Mouse (Mus musculus) heart, embryonic 15.5 days (tissue): ENCODE data around the gene Sox5. TPM values are rescaled to one million over a fixed set of nuclear protein-coding genes. Genes with fewer than 3 reads are reported as not detected.

Source experiments
- ATAC-seq: fragments of 200-750 bp; cut with Nextera tagmentation; replicated peaks from 2 replicates; pipeline ENCODE4 v1.8.0; 2017; ENCODE audit warnings: low read depth, moderate TSS enrichment; ENCODE audit not compliant: insufficient number of reproducible peaks, insufficient read depth, low FRiP score
- H3K27ac ChIP-seq: fragments of 300-500 bp; sonication (generic); 2 replicates; pipeline ENCODE4 v1.5.1; 2015; ENCODE audit warnings: mild to moderate bottlenecking, inconsistent platforms
- H3K27me3 ChIP-seq: fragments of 300-500 bp; sonication (generic); 2 replicates; pipeline ENCODE4 v1.6.1; 2015; ENCODE audit warnings: inconsistent platforms
- H3K36me3 ChIP-seq: fragments of 300-500 bp; sonication (generic); 2 replicates; pipeline ENCODE4 v1.6.1; 2015; ENCODE audit warnings: mild to moderate bottlenecking, inconsistent platforms
- H3K4me1 ChIP-seq: fragments of 300-500 bp; sonication (generic); replicated peaks from 2 replicates; pipeline ENCODE4 v1.6.1; 2015; ENCODE audit warnings: inconsistent platforms
- H3K4me2 ChIP-seq: fragments of 300-500 bp; sonication (generic); 2 replicates; pipeline ENCODE4 v1.6.1; 2015; ENCODE audit warnings: inconsistent platforms, mild to moderate bottlenecking, moderate library complexity
- H3K4me3 ChIP-seq: fragments of 300-500 bp; sonication (generic); 2 replicates; pipeline ENCODE4 v1.5.1; 2015; ENCODE audit warnings: mild to moderate bottlenecking, inconsistent platforms
- H3K9ac ChIP-seq: fragments of 300-500 bp; sonication (generic); 2 replicates; pipeline ENCODE4 v1.6.1; 2015; ENCODE audit warnings: mild to moderate bottlenecking, inconsistent platforms
- H3K9me3 ChIP-seq: fragments of 300-500 bp; sonication (generic); replicated peaks from 2 replicates; pipeline ENCODE4 v1.6.1; 2016; ENCODE audit warnings: inconsistent platforms
- WGBS: fragments of 180-500 bp; shearing (Covaris S2); methylation state at CpG from one replicate; pipeline ENCODE4 v1.1.7; 2015; ENCODE audit warnings: mixed read lengths; 5-methylcytosine and 5-hydroxymethylcytosine counted together
- polyA plus RNA-seq: library from polyadenylated mRNA; unstranded; fragments of >200 nt; fragmentation: Nextera tagmentation; extraction: Ambion mirVana; gene quantifications from 2 replicates; pipeline ENCODE4 v1.2.1, GENCODE M21; 2015

The Sox5 gene
- polyA plus RNA-seq, 1 experiment from 2014 or later = 8.9 TPM

DNA sequence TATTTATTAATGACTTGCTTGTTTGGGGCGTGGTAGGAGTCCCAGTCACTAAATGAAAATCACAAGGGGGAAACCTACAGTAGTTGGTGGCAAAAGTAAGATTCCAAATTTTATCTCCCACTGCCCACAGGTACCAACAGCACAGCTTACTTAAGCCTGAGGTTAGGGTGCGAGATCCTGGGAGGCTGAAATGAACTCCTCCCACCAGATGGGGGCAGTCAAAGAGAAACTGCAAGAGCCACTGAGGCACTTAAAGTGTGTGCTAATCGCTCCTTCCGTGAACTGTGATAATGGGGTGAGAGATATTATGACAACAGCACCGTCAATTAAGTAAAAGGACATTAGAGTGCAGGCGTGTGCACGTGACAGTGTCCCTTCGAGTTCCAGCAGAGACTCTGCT lies 232.8 kb downstream of the Sox5 start:
- no peak overlapping the region for H3K4me3 ChIP-seq
- H3K4me2 ChIP-seq = no peak overlapping the region
- no peak overlapping the region for H3K9ac ChIP-seq
- H3K27me3 ChIP-seq = no peaks in the 10 kb centered on the region
- no peaks in the 10 kb centered on the region for H3K36me3 ChIP-seq
- H3K4me1 ChIP-seq = no peaks in the 10 kb centered on the region
- ATAC-seq = no peak
- 81% methylated on average over 8 of the region's 8 CpGs for WGBS
- H3K27ac ChIP-seq = no peak overlapping the region
- 0 out of 2 replicates have a peak, but pooled peaks cover 3% of the 10 kb centered on the region for H3K9me3 ChIP-seq

DNA sequence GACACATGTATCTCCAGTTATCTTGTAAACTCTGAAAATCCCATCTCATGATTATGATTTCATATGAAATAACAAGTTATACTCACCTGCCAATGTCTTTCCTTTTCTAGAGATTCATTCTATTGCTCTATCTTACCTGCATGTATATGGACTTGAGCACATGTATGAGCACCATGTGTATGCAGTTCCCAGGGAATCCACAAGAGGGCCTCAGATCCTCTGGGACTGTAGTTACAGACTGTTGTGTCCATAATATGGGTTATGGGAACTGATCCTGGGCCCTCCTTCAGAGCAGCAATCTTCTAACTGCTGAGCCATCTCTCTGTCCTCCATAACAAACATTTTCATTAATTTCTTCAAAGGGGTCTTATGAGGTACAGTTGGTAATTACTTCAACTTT lies 234.6 kb downstream of the Sox5 start:
- no peak for ATAC-seq
- no peak overlapping the region for H3K27ac ChIP-seq
- no peaks in the 10 kb centered on the region for H3K27me3 ChIP-seq
- no peaks in the 10 kb centered on the region for H3K4me1 ChIP-seq
- H3K4me2 ChIP-seq = no peak overlapping the region
- no peak overlapping the region for H3K4me3 ChIP-seq
- H3K9me3 ChIP-seq = 0 out of 2 replicates have a peak, but pooled peaks cover 3% of the 10 kb centered on the region
- no peak overlapping the region for H3K9ac ChIP-seq
- H3K36me3 ChIP-seq = no peaks in the 10 kb centered on the region

DNA sequence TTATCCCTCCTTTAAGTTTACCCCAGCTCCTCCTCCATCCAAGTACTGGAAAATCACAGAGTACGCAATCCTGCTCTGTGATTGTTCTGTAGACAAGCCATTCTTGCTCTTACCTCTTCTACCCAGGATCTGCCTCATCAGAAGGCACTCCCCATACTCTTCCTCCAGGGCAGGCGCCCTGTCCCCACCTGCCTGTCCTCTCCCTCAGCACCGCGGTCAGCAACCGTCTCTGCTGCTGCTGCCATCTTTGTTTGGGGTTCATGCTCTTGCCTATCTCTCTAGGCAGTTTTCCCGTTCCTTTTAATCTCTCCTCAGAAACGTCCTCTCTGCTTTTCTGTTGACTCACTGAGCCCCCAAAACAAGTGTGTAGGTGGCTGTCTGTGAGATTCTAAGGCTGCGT lies 236.2 kb downstream of the Sox5 start:
- H3K4me3 ChIP-seq = no peak overlapping the region
- H3K27ac ChIP-seq = no peak overlapping the region
- H3K36me3 ChIP-seq = no peaks in the 10 kb centered on the region
- H3K4me1 ChIP-seq = no peaks in the 10 kb centered on the region
- H3K4me2 ChIP-seq = no peak overlapping the region
- no peak overlapping the region for H3K9ac ChIP-seq
- no peak for ATAC-seq
- 86% methylated on average over 8 of the region's 8 CpGs for WGBS
- no peaks in the 10 kb centered on the region for H3K27me3 ChIP-seq
- H3K9me3 ChIP-seq = 0 out of 2 replicates have a peak, but pooled peaks cover 3% of the 10 kb centered on the region

DNA sequence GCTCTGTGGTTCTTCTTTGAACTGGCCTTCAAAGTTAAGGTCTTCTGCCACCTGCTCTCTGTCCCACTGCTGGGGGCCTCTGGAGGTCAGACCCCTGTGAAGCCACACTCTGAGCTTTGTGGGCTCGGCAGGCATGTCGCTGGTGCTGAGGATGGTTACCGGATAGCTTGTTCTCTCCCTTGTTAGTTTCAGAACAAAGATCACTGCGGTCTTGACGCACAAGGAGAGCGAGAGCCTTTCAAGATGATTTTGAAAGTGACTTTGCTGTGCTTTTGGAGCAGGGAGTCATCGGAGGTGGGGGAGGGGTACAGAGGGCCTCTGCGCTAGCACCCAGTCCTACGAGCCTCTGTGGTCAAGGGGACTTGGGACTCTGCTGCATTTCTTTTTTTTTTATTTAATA lies 240.5 kb downstream of the Sox5 start:
- Histone ChIP-seq H3K27me3 (no peaks in the 10 kb centered on the region), H3K4me2 (no peak overlapping the region), H3K36me3 (no peaks in the 10 kb centered on the region), H3K4me3 (no peak overlapping the region), H3K9ac (no peak overlapping the region), H3K9me3 (no peaks in the 10 kb centered on the region), H3K4me1 (no peaks in the 10 kb centered on the region), H3K27ac (no peak overlapping the region)
- 83% methylated on average over 9 of the region's 9 CpGs for WGBS
- no peak for ATAC-seq

DNA sequence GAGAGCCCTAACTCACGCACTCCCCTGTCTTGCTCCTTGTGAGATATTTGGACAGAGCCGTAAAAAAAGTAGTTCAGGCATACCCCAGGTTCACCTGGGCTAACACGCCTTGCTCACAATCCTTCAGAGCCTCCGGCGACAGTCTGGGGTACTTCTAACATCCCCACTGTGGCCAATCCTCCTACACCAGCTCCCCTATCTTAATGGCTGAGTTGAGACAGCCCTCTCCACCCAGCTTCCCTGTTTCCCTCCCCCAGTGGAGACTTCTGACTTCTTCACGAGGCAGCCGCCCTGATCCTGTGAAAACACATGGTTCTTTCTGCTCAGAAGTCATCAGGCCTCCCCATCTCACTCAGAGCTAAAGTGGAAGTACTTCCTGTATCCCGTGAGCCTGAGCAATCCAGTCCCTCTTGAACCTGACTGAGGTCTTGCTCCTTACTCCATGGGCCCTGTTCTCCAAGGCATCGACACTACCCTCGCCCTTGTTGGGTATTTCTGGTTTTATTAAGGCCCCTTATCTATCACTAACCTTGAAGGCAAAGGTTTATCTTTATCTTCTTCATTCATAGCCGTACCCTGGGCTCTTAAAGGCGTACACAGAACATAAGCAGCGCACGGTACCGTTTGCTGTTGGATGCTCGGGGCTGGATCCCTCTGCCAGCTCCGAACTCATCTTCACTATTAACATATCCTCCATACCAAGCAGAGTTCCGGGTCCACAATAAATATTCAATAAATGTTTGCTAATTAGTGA lies 242.2 kb downstream of the Sox5 start:
- H3K4me1 ChIP-seq = no peaks in the 10 kb centered on the region
- H3K9ac ChIP-seq = no peak overlapping the region
- no peak overlapping the region for H3K4me3 ChIP-seq
- H3K27me3 ChIP-seq = no peaks in the 10 kb centered on the region
- WGBS = 76% methylated on average over 18 of the region's 18 CpGs
- ATAC-seq = no peak
- H3K27ac ChIP-seq = no peak overlapping the region
- H3K4me2 ChIP-seq = no peak overlapping the region
- H3K9me3 ChIP-seq = no peaks in the 10 kb centered on the region; the same call in 1 of the 2 replicates
- no peaks in the 10 kb centered on the region for H3K36me3 ChIP-seq

DNA sequence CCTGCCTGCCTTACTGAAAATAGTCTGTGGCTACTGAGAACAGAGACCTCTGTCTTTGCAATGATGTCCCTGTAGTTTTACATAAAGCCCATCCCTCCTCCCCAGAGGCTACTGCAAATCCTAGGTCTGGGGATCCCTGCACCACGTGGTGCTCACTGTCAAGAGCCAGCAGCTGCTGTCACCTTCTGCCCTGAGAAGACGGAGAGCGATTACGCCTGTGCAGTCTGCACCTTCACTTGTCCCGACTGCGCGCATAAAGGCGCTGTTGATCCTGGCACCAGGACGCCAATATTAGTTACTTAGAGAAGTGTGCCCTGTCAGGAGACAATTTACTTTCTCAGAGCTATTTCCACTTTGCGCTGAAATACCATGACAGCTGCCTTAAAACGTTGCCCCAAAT lies 258.3 kb downstream of the Sox5 start:
- Histone ChIP-seq H3K4me1 (no peaks in the 10 kb centered on the region), H3K4me3 (no peak overlapping the region), H3K27ac (no peak overlapping the region), H3K9me3 (no peaks in the 10 kb centered on the region), H3K9ac (no peak overlapping the region), H3K27me3 (no peaks in the 10 kb centered on the region), H3K4me2 (no peak overlapping the region), H3K36me3 (no peaks in the 10 kb centered on the region)
- ATAC-seq = no peak
- 53% methylated on average over 11 of the region's 11 CpGs for WGBS

DNA sequence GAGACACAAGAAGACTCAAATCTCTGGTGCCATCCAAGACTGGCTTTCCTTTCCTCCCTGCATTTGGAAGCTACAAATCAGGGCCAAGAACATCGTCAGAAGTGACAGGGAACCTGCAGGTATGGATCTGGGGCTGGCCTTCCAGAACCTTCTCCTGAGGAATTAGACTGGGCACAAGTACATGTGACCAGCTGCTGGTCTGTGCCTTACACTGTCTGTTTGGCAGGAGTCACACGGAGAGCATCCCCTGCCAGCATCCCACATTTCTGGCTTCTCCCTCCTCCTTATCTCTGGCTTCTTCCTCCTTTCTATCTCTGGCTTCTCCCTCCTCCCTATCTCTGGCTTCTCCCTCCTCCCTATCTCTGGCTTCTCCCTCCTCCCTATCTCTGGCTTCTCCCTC lies 263.0 kb downstream of the Sox5 start:
- Histone ChIP-seq H3K4me3 (no peak overlapping the region), H3K27me3 (no peaks in the 10 kb centered on the region), H3K36me3 (no peaks in the 10 kb centered on the region), H3K27ac (no peak overlapping the region), H3K9me3 (no peaks in the 10 kb centered on the region), H3K4me1 (peaks cover 3% of the 10 kb centered on the region), H3K4me2 (no peak overlapping the region), H3K9ac (no peak overlapping the region)
- no peak for ATAC-seq
- WGBS = 70% methylated on average over 2 of the region's 2 CpGs

DNA sequence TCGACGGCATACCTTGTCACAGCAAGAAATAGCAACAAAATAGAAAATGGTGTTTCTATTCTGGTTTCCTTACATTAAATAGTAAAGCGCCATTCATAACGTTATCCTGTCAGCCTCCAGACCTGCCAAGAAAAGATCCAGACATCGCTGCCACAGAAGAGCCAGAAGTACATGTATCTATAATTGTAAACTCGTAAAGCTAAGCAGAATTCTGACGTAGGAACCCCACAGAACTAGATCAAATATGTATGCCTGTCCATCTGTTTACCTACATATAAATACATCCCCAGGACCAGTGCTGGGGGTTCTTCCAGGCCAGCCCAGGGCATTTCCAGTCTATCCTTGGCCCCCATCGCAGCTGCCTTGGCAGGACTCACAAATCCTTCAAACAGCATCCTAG lies 265.9 kb downstream of the Sox5 start:
- Histone ChIP-seq H3K4me2 (no peak overlapping the region), H3K27me3 (no peaks in the 10 kb centered on the region), H3K9me3 (no peaks in the 10 kb centered on the region), H3K36me3 (no peaks in the 10 kb centered on the region), H3K27ac (no peak overlapping the region), H3K4me3 (no peak overlapping the region), H3K4me1 (peaks cover 10% of the 10 kb centered on the region), H3K9ac (no peak overlapping the region)
- ATAC-seq = no peak
- 69% methylated on average over 8 of the region's 8 CpGs for WGBS

DNA sequence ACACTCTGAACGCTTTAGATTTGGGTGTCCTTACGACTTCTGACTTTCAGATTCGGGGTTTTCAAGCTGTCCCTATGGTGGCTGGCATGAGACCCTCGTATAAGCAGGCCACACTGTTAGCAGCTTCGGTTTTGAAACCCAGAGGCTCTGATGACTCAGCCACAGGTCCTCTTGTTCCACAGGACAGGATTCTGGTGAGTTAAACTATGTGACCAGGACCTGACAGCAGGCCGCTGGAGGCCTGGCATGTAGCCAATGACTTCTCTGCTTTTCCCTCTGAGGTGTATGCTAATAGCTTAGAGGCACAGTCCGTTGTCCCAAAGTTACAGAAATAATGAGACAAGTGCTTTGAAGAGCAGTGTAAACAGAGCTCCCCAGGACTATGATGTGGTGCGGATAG lies 268.0 kb downstream of the Sox5 start:
- Histone ChIP-seq H3K4me1 (peaks cover 10% of the 10 kb centered on the region), H3K4me3 (no peak overlapping the region), H3K9ac (no peak overlapping the region), H3K4me2 (no peak overlapping the region), H3K27me3 (no peaks in the 10 kb centered on the region), H3K27ac (no peak overlapping the region), H3K9me3 (no peaks in the 10 kb centered on the region), H3K36me3 (no peaks in the 10 kb centered on the region)
- WGBS = 47% methylated on average over 8 of the region's 8 CpGs
- 0 out of 2 replicates have a peak, but pooled peaks have one; percentile 50 for ATAC-seq

DNA sequence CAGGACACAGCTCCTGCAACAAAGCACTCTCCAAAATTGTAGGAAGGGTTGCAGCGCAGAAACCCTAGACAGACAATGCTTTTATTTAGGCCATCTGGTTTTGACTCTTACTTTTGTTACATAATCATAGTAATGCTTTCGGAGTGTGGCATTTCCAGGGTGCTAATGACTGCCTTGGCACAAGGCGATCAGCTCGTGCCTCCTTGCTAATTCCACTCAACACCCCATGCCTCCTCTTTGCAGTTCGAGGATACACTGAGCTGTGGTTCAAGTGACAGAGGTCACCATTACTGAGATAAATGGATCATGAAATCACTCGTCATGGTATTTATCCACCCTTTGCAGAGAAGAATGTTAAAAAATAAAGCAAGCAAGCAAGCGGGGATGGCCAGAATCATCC lies 269.9 kb downstream of the Sox5 start:
- Histone ChIP-seq H3K27me3 (no peaks in the 10 kb centered on the region), H3K27ac (no peak overlapping the region), H3K9me3 (no peaks in the 10 kb centered on the region), H3K4me3 (no peak overlapping the region), H3K4me2 (no peak overlapping the region), H3K4me1 (peaks cover 10% of the 10 kb centered on the region), H3K9ac (no peak overlapping the region), H3K36me3 (no peaks in the 10 kb centered on the region)
- no peak for ATAC-seq
- 77% methylated on average over 7 of the region's 7 CpGs for WGBS

DNA sequence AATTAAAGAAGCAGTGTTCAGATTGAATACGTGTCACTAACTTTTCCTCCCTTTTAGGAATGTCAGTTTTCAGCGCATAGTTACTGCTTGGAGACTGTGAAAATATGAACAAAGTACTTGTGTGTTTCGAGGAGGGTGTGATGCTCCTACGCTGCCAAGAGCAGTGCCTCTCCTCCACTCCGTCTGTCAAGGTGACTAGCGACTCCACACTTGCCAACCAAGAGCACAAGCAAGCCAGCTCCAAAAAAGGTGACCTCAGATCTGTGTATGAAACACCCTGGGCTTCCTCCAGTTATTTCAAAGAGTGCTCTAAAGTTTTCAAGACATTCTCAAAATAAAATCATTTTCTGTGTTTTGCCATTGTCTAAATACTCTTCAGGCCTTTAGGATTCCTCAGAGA lies 271.6 kb downstream of the Sox5 start:
- no peak for ATAC-seq
- whole genome bisulfite sequencing = 75% methylated on average over 6 of the region's 6 CpGs

DNA sequence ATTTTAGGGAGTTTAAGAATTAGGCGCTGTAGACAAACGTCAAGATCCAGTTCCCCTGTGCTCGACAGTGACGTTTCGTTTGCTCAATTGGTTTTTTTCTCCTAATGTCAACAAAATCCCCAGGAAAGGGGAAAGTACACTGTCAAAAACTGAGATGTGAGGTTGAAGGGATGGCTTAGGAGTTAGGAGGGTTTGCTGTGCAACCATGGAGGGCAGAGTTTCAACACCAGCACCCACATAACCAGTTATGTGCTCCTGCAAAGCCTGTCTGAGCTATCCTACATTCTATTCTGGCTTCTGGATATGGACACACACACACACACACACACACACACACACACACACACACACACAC lies 277.6 kb downstream of the Sox5 start:
- H3K4me3 ChIP-seq = no peak overlapping the region
- H3K4me2 ChIP-seq = no peak overlapping the region
- no peaks in the 10 kb centered on the region for H3K27me3 ChIP-seq
- no peak overlapping the region for H3K9ac ChIP-seq
- H3K27ac ChIP-seq = no peak overlapping the region
- no peak for ATAC-seq
- H3K36me3 ChIP-seq = no peaks in the 10 kb centered on the region
- 78% methylated on average over 5 of the region's 5 CpGs for WGBS
- H3K9me3 ChIP-seq = no peaks in the 10 kb centered on the region
- no peaks in the 10 kb centered on the region for H3K4me1 ChIP-seq

More for the DNA sequence above, 271.6 kb downstream of the Sox5 start:
- peaks cover 10% of the 10 kb centered on the region for H3K4me1 ChIP-seq
- no peak overlapping the region for H3K4me2 ChIP-seq
- H3K27ac ChIP-seq = no peak overlapping the region
- no peaks in the 10 kb centered on the region for H3K9me3 ChIP-seq
- no peak overlapping the region for H3K9ac ChIP-seq
- H3K27me3 ChIP-seq = no peaks in the 10 kb centered on the region
- H3K4me3 ChIP-seq = no peak overlapping the region
- no peaks in the 10 kb centered on the region for H3K36me3 ChIP-seq
